Mouse (Mus musculus) neural tube, embryonic 14.5 days (tissue): ENCODE measurements around the gene Sec1. TPM values are rescaled to one million over a fixed set of nuclear protein-coding genes. Genes with fewer than 3 reads are reported as not detected.

Experiments used
- polyA plus RNA-seq: library from polyadenylated mRNA; unstranded; fragments of >200 nt; fragmentation: Nextera tagmentation; extraction: Ambion mirVana; gene quantifications from 2 replicates; pipeline ENCODE4 v1.2.1, GENCODE M21; 2014

Sec1 gene
- polyA plus RNA-seq, 1 experiment from 2014 or later: 0.13 TPM

Other genes with a start within 250 kb of the Sec1 start
- gene Ftl1, start 234.5 kb downstream of the Sec1 start, polyA plus RNA-seq: 5,062 and 5,088 TPM in 2 replicates
- gene Bax, start 227.5 kb downstream of the Sec1 start, polyA plus RNA-seq: 107 and 215 TPM in 2 replicates
- gene Tulp2, start 212.5 kb downstream of the Sec1 start, polyA plus RNA-seq: 0.17 and 0.31 TPM in 2 replicates
- gene Gm45808, start 207.6 kb downstream of the Sec1 start, polyA plus RNA-seq: not detected in 2 replicates
- gene Dhdh, start 205.6 kb downstream of the Sec1 start, polyA plus RNA-seq: 4.0 and 4.6 TPM in 2 replicates
- gene Nucb1, start 184.0 kb downstream of the Sec1 start, polyA plus RNA-seq: 115 and 134 TPM in 2 replicates
- 14.0 and 14.2 TPM in 2 replicates for gene Ppp1r15a, start 168.1 kb downstream of the Sec1 start, polyA plus RNA-seq
- 0.54 and 3.2 TPM in 2 replicates for gene Plekha4, start 168.1 kb downstream of the Sec1 start, polyA plus RNA-seq
- gene Hsd17b14, start 139.5 kb downstream of the Sec1 start, polyA plus RNA-seq: 0.40 and 0.60 TPM in 2 replicates
- gene Bcat2, start 124.2 kb downstream of the Sec1 start, polyA plus RNA-seq: 15.8 and 19.2 TPM in 2 replicates
- not detected in 2 replicates for gene Fgf21, start 78.9 kb downstream of the Sec1 start, polyA plus RNA-seq
- not detected in 2 replicates for gene Fut1, start 77.1 kb downstream of the Sec1 start, polyA plus RNA-seq
- gene Izumo1, start 72.6 kb downstream of the Sec1 start, polyA plus RNA-seq: not detected in 2 replicates
- 12.8 and 14.2 TPM in 2 replicates for gene Rasip1, start 66.9 kb downstream of the Sec1 start, polyA plus RNA-seq
- gene Mamstr, start 54.4 kb downstream of the Sec1 start, polyA plus RNA-seq: 2.6 and 3.0 TPM in 2 replicates
- 0.15 and 0.51 TPM in 2 replicates for gene Fut2, start 28.0 kb downstream of the Sec1 start, polyA plus RNA-seq
- gene Ntn5, start 10.4 kb downstream of the Sec1 start, polyA plus RNA-seq: 1.8 TPM in 1 of 2 replicates, not detected in the other
- gene Car11, start 5.4 kb upstream of the Sec1 start, polyA plus RNA-seq: 31.9 and 32.8 TPM in 2 replicates
- 2.5 and 2.6 TPM in 2 replicates for gene Dbp, start 10.7 kb upstream of the Sec1 start, polyA plus RNA-seq
- gene Rpl18, start 21.1 kb upstream of the Sec1 start, polyA plus RNA-seq: 603 and 609 TPM in 2 replicates
- gene Sphk2, start 23.6 kb upstream of the Sec1 start, polyA plus RNA-seq: 15.6 and 19.1 TPM in 2 replicates
- 0.17 and 0.24 TPM in 2 replicates for gene Fam83e, start 26.8 kb upstream of the Sec1 start, polyA plus RNA-seq
- gene Spaca4, start 31.4 kb upstream of the Sec1 start, polyA plus RNA-seq: not detected in 2 replicates
- gene Lmtk3, start 89.3 kb upstream of the Sec1 start, polyA plus RNA-seq: 21.2 and 32.3 TPM in 2 replicates
- gene Sult2b1, start 90.3 kb upstream of the Sec1 start, polyA plus RNA-seq: 6.8 and 9.7 TPM in 2 replicates
- 223 and 266 TPM in 2 replicates for gene Cyth2, start 120.2 kb upstream of the Sec1 start, polyA plus RNA-seq
- 1.1 and 1.3 TPM in 2 replicates for gene Kcnj14, start 130.4 kb upstream of the Sec1 start, polyA plus RNA-seq
- gene Grwd1, start 136.5 kb upstream of the Sec1 start, polyA plus RNA-seq: 39.0 and 40.5 TPM in 2 replicates
- 67.9 and 98.6 TPM in 2 replicates for gene Kdelr1, start 178.4 kb upstream of the Sec1 start, polyA plus RNA-seq
- gene Grin2d, start 184.0 kb upstream of the Sec1 start, polyA plus RNA-seq: 3.4 and 4.3 TPM in 2 replicates
- 0.37 TPM in 1 of 2 replicates, not detected in the other for gene Syngr4, start 202.3 kb upstream of the Sec1 start, polyA plus RNA-seq
- 4.0 and 4.8 TPM in 2 replicates for gene Tmem143, start 202.5 kb upstream of the Sec1 start, polyA plus RNA-seq
- 5.3 and 36.4 TPM in 2 replicates for gene Emp3, start 227.0 kb upstream of the Sec1 start, polyA plus RNA-seq
- gene Ccdc114, start 229.7 kb upstream of the Sec1 start, polyA plus RNA-seq: 3.8 and 4.0 TPM in 2 replicates